Mouse (Mus musculus): ENCODE results near the gene Rusc2.

- TF ChIP-seq GATA1 (IDR thresholded peaks at IDR 0.05; ENCODE audit: borderline replicate concordance, low read length) (no peak), FLI1 (IDR thresholded peaks at IDR 0.05; ENCODE audit: low read length) (no peak)
Measured at GRCm38 (mm10) chr4:43384541-43384940, 2.8 kb downstream of the Rusc2 start.

All from megakaryocyte, embryonic 14.5 days (primary cell).